Mouse (Mus musculus): ENCODE results near the gene Gm14137.
A peak's percentile ranks its signal among the peaks of the same experiment; 100 is the strongest.

The Gm14137 gene

GRCm38 (mm10) chr2:119172862-119173576, 1.3 kb upstream of the Gm14137 start:
- peak; percentile 54 for DNase-seq (ENCODE audit: low read depth, low spot score)

GRCm38 (mm10) chr2:119174866-119175265, 557 bp downstream of the Gm14137 start:
- no peak for DNase-seq (ENCODE audit: low read depth, low spot score)

DNA sequence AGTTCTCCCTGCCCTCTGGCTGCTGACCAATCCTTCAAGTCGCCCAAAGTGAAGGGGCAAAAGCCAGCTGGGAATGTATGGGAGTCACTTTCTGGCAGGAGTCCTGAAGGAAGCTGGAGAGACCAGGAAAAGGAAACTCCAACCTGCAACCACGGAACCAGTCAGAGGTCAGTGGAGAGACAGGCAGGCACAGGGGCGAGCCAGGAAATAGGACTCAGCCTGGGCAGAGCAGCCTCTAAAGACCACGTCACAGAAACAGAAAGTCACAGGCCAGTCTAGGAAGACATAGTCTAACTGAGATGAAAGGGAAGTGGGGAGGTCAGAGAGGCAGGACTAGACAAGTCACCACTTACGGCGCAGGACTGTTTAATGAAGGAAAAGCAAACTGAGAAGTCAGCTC, 1.3 kb downstream of the Gm14137 start:
- DNase-seq (ENCODE audit: low read depth, low spot score): no peak

GRCm38 (mm10) chr2:119176761-119177160, 2.5 kb downstream of the Gm14137 start:
- DNase-seq (ENCODE audit: low read depth, low spot score): no peak

GRCm38 (mm10) chr2:119177384-119177939, 3.2 kb downstream of the Gm14137 start:
- DNase-seq (ENCODE audit: low read depth, low spot score): no peak

GRCm38 (mm10) chr2:119182914-119183313, 8.6 kb downstream of the Gm14137 start:
- DNase-seq (ENCODE audit: low read depth, low spot score): no peak

DNA sequence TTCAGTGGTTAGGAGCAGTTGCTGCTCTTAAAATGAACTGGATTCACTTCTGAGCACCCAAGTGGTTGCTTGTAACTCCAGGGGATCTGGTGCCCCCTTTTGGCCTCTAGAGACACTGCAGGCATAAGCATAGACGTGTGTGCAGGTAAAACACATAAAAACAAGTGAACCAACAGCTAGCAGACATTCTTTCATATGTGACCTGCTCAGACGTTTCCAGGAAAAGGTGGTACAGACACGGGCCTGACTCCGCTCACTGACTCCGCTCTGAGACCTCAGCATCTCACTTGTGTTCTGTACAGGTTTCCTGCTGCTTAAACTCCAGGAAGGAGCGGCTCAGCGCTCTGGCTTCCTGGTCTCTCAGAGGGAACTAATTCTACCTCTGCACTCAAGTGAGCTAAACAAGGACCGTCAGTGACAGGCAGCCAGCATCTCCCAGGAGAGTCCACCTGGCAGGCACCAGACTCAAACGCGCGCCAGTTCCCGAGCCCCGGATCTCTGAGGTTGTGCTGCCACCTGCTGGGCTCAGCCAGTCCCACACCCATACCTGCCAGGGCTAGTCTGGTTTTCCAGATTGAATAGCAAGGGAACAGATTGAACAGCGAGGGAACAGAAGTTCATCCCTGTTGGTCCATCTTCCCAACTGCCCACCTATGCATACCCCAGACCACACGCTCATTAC, 14.9 kb downstream of the Gm14137 start:
- peak; percentile 70 for DNase-seq (ENCODE audit: low read depth, low spot score)

DNA sequence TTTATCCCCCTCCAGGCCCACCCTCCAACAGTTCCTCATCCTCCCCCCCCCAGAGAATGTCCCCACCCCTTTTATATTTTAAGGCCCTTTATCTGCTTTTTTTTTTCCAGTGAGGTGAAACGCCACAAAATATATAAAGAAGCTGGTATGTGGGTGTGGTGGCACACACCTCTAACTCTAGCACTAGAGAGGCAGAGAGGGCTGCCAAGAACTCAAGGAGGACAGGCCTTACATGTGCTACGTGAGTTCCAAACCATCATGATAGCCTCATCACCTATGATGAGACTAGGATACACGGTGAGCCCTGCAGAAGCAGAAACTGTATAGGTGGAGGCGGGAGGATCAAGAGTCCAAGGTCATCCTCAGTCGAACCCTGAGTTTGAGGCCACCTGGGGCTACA, 16.7 kb downstream of the Gm14137 start:
- no peak for DNase-seq (ENCODE audit: low read depth, low spot score)

DNA sequence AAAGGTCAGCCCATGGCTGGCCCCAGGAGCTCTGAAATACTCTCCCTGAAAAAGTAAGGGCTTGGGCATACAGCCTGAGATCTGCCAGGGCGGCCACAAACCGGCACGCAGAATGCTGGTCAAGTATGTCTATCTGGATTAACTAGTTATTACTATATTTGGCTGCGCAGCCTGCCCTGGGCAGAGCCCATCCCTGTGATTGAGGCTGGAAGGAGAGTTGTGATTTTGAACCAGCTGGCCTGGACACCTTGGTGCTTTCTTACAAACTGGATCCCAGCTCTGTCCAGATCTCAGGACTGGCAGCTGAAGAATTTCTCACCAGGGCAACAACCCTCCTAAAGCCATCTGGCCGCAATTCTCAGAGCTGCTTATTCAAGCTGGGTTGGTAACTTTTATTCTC, 19.8 kb downstream of the Gm14137 start:
- DNase-seq (ENCODE audit: low read depth, low spot score): no peak

DNA sequence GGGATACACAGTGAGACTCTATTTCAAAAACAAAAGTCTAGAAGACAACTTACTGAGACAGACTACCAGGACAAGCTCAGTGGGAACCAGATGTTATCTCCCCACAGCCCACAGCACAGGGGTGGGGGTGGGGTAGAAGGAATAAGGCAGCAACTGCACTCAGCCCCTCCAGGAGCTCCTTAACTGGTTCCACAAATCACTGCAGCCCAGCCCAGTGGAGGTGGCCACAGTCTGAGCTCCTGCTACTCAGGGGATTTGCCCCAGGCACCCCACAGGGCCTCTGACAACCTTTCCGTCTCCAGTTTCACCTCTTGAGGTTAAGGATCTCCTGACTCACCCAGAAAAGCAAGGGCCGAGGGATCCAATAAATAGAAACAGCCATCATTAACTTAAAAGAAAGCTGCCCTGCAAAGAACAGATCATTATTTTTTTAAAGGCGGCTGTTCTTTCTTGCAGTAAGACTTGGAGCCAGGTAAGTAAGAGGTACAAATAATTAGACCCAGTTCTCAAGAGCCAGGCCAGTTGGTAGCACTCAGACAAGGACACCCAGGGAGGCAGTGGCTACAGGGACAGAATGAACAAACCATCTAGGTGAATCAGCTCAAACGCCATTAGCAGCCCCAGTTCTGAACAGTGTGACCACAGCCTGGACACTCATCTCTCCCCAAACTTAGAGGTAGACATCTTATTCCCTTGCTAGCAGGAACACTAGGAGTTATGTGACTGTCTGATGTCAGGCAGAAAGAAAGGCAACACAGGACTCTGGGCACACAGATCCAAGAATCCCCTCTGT, 22.2 kb downstream of the Gm14137 start:
- DNase-seq (ENCODE audit: low read depth, low spot score): no peak

GRCm38 (mm10) chr2:119197493-119197892, 23.2 kb downstream of the Gm14137 start:
- DNase-seq (ENCODE audit: low read depth, low spot score): no peak

DNA sequence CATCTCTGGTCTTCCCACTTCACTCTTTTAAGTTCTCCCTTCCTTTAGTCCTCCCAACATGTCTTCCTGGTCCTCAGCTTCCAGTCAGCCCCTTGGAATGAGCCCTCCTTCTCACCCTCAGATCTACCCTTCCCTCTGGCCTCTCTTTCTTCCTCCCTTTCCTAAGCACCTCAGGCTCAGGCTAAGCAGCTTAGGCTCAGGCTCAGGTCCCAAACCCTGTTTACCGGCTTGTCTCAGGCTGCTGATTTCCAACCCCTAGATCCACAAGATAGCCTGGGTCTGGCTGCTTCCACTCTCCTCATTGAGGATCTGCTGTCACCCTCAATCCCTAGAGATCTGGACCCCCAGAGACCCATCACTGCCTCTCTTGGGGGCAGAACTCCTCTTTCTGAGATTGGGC, 23.7 kb downstream of the Gm14137 start:
- peak; percentile 34 for DNase-seq (ENCODE audit: low read depth, low spot score)

- DNase-seq (ENCODE audit: low read depth, low spot score): no peak
Observed at GRCm38 (mm10) chr2:119198934-119199333, 24.6 kb downstream of the Gm14137 start.

DNA sequence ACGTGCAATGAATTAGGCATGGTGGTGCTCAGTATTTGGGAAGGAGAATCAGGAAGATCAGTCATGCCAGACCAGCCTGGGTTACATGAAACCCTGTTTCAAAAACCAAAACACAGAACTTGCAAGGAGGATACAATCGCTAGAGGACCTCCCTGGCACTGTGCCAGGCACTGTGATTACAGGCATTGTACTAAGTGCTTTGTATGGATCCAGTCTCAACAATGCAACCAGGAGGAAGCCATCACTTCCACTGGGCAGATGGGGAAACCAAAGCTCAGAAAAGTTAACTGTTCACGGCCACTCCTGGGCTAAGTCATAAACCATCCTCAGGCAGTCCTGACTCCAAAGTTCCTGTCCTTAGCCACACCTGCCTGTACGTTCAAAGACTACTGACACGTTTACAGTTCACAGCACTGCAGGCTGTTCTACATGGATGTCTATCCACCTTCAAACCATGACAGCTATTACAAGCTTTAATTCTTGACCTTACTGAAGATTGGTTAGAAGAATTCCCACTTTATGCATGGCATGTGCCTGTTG, 28.7 kb downstream of the Gm14137 start:
- no peak for DNase-seq (ENCODE audit: low read depth, low spot score)

GRCm38 (mm10) chr2:119203871-119204460, 29.7 kb downstream of the Gm14137 start:
- DNase-seq (ENCODE audit: low read depth, low spot score): no peak

GRCm38 (mm10) chr2:119207961-119208343, 33.6 kb downstream of the Gm14137 start:
- no peak for DNase-seq (ENCODE audit: low read depth, low spot score)

GRCm38 (mm10) chr2:119208344-119209175, 34.3 kb downstream of the Gm14137 start, which contains the start of the genes Zfyve19 and Dnajc17:
TSS of gene Zfyve19 (plus strand) at chr2:119208617.
TSS of gene Dnajc17 (minus strand) at chr2:119208795.
- peak; percentile 85 for DNase-seq (ENCODE audit: low read depth, low spot score)

GRCm38 (mm10) chr2:119209176-119209507, 34.8 kb downstream of the Gm14137 start:
- peak; percentile 17 for DNase-seq (ENCODE audit: low read depth, low spot score)
